Mouse (Mus musculus) adipocyte (in vitro differentiated cells): ENCODE measurements around the gene Immp2l.
"Not testable (repeated sequence)": the region's sequence is repeated elsewhere in the genome, so short reads cannot be mapped to it uniquely, and the experiment has no call there.

ENCODE experiments used
- DNase-seq: peaks from one replicate; pipeline ENCODE4 v3.0.0-alpha.2; 2016; ENCODE audit warnings: low spot score

Gene Immp2l

GRCm38 (mm10) chr12:41689809-41690208 is 665.9 kb downstream of the Immp2l start:
- no peak for DNase-seq

DNA sequence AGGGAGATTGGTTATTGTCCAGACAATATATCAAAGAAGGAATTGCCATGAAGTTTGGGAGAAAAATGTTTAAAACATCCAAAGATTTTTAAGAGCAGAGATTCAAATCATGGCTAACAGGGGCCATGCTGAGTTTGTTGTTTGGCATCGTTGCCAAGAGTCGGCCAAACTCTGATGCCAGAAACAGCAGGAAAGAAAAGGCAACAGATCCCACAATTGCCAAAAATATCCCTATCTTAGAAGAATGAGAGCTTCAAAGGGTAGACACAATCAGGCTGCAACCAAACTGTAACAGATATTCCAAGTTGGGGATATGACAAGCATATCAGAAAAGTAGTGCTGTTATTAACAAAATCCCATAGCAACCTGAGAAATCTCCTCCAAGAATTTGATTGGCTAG is 686.7 kb downstream of the Immp2l start:
- DNase-seq: no peak

DNA sequence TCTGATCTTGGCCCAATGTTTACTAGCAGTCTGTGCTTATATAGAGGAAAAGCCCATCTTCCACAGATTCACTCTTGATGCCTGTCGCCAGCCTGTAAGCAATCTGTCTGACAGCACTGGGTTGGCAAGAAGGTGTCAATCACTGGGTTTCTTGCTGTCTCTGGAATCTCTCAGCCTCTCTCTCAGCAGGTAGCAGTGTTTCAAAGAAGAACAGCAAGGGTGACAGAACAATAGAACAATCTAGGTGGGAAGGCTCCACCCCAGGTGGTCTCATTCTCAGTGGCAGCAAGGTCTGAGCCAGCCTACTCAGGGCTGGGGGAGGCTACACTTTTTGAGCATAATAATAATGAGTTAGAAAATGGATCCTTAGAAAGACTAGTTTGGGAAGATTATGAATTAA is 693.1 kb downstream of the Immp2l start:
- no peak for DNase-seq

- DNase-seq: no peak
Observed at GRCm38 (mm10) chr12:41724585-41724984, 700.7 kb downstream of the Immp2l start.

GRCm38 (mm10) chr12:41726720-41727119 is 702.8 kb downstream of the Immp2l start:
- DNase-seq: no peak

DNA sequence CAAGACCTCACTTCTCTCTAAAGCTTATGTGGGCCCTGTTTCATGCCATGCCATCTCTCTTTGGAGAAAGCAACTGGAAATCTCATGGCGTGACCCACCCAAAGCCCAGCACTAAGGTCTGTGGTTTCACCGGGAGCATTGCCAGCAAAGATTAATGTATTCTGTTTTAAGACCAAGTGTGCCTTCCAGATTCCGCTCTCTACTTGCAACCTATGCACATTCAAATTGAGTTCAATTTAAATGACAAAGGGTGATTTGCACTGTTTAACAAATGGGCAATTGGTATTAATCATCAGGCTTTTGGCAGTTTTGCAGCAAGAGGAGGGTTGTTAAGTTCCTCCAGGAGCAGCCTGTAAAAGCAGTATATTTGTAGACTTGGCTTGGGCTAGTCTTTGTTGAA is 703.3 kb downstream of the Immp2l start:
- no peak for DNase-seq

- no peak for DNase-seq
Observed at GRCm38 (mm10) chr12:41727764-41728338, 704.0 kb downstream of the Immp2l start.

GRCm38 (mm10) chr12:41728467-41728866 is 704.6 kb downstream of the Immp2l start:
- no peak for DNase-seq

GRCm38 (mm10) chr12:41729780-41730179 is 705.9 kb downstream of the Immp2l start:
- no peak for DNase-seq

- DNase-seq: no peak
Observed at GRCm38 (mm10) chr12:41733168-41733567, 709.3 kb downstream of the Immp2l start.

GRCm38 (mm10) chr12:41742887-41743286 is 719.0 kb downstream of the Immp2l start:
- DNase-seq: no peak

DNA sequence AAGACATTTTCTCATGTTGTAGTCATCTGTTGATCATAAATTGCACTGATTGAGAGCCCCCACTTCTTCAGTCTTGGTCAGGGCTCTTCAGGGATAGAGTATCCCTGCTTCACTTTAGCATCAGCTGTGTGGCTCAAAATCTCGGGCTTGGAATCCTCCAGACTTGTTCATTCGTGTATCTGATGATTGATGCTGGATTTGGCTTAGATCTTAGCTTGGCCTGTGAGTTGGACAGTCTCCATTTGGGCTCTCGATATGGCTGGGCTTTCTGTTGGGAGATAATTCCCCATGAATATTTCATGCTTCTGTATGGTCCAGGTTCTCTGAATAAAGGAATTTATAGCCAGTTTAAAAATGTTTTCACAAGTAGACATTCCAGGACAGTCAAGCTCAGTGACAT is 739.5 kb downstream of the Immp2l start:
- no peak for DNase-seq

DNA sequence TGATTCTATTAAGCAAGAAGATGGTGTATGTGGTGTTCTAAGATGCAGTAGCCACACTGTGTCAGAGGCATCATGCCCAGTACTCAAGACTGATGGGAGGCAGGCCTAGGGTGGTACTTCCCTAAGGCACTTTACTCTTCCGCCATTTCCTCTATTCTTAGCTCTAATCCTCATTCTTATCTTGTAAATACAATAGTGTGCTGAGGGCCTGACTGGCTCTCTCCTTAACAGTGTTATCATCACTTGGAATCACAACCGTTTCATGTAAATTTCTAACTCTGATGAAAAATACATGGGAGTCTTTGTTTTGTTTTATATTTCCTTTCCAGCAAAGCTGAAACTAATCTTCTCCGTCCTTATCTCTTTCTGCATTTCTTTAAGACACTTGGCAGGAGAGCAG is 750.1 kb downstream of the Immp2l start:
- no peak for DNase-seq

DNA sequence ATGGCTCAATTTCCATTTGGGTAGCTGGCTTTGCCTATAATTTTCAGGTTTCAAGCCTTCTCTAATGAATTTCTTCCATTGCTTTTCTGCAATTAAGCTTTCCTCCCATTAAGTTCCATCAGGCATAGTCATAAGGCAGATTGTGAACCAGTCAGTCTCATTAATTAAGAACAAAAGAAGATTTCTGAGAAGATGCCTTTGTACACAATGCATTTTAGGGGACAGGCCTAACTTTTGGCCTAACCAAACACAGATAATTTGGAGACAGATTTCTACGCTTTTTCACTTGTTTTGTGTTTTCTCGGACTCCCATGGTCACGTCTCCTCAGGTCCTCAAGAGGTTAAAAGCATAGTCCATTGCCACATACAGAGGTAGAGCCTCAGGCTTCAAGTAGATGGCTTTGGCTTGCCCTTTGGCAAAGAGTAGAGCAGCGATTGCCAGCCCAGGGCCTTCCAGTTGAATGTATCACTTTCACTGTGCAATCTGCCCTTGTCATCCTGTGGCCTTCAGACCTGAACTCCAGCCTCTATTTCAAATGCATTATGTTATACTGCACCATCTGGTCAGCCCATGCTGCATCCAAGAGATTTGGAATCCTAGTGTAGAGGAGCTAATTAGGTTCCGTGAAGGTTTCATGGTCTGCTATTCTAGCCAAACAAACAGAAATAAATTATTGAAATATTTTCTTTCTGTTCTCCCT is 750.9 kb downstream of the Immp2l start:
- DNase-seq: no peak

DNA sequence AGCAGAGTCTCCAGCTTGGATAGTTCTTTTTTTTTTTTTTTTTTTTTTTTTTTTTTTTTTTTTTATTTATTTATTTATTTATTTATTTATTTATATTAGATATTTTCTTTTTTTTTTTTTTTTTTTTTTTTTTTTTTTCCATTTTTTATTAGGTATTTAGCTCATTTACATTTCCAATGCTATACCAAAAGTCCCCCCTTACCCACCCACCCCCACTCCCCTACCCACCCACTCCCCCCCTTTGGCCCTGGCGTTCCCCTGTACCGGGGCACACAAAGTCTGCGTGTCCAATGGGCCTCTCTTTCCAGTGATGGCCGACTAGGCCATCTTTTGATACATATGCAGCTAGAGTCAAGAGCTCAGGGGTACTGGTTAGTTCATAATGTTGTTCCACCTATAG is 753.9 kb downstream of the Immp2l start:
- DNase-seq: not testable (repeated sequence)

DNA sequence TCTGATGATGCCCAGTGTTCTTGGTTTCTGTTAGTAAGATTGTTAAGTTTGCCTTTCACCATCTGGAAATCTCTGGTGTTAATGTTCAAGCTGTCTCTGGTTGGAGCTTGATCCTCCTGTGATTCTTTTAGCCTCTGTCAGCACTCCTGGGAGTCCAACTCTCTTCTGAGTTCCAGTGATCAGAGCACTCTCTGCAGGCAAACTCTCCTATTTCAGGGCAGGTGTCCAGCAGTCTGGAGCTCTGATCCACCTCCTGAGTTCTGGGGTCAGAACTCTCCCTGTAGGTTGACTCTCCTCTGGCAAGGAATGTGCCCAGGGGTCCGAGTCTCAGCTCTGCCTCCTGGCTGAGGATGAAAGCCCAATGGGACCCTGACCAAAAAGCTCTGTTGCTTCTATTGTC is 769.8 kb downstream of the Immp2l start:
- not testable (repeated sequence) for DNase-seq

DNA sequence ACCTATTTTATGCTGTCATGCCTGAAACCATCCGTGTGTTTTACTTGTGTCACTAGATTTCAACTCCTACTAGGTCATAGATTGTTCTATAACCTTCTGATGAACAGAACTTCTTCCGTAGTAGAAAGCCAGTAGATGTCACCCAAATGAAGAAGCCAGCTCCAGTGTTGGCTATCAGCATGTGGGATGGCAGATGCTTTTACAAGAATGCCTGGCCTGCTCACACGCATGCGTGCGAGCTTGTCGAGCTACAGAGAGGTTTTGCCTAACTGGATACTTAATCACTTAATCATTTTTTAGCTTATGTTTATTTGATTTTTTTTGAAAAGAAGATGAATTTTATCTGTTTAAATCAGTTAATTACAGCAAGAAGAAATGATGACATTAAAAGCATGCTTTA is 805.6 kb downstream of the Immp2l start:
- DNase-seq: no peak

GRCm38 (mm10) chr12:41831731-41832130 is 807.8 kb downstream of the Immp2l start:
- no peak for DNase-seq

DNA sequence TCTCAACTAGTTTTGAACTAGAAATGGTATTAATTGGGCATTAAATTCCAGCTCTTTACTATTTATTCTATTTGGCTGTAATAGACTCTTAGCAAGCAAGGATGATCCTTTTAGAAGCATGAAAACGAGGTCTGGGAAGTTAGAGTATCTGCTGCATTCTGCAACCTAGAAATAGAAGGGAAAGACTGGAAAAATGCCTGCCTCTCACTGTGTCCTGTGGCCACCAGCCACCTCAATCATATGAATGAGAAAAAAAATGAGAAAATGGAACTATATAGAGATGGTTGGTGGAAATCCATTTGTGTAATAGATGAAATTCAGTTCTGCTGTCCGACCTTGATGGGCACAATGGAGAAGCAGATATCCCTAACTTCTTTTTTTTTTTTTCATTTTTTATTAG is 810.8 kb downstream of the Immp2l start:
- DNase-seq: no peak

DNA sequence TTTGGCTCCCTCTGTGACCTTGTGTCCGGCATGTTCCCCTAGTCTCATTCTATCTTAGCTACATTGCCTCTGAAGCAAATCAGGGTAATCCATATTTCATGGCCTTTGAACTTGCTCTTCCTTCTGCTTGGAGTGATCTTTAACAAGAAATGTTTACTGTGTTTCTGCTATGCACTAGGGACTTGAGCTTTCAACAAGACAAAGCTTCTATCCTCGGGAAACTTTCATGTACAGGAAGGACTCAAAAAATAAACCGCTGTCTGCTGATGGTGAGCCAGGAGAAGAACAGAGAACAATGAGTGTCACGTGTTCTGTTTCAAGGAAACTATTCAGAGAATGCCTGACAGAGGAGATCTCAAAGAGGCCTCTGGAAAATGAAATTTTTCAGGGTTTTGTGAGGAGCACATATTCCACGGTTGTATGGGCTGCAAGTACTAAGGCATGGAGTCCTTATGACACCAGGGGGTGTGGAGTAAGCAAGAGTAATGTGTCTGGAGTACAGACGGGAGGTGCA is 814.5 kb downstream of the Immp2l start:
- no peak for DNase-seq

DNA sequence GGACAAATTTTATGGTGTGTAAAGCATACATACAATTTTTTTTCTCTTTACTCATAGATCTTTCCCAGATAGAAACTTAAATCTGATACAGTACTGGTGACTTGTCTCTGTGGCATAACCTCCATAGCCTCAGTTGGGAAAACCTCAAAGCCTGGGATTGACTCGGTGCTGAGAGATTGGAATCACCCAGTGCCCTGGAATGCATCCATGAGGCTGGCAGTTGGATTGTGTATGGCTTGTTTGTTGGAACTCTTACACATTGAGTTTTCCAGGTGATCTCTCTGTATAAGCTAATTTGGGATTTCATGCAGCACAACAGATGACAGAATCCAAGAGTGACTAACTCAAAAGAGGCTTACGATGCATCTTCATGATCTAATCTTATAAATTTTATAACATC is 815.4 kb downstream of the Immp2l start:
- DNase-seq: no peak

GRCm38 (mm10) chr12:41842694-41843329 is 818.9 kb downstream of the Immp2l start:
- DNase-seq: no peak

GRCm38 (mm10) chr12:41851896-41852470 is 828.1 kb downstream of the Immp2l start:
- DNase-seq: no peak
